Mouse (Mus musculus): ENCODE results near the gene Ssbp3.

GRCm38 (mm10) chr4:107083126-107083525 lies 172.6 kb downstream of the Ssbp3 start:
- TF ChIP-seq POLR2A (IDR thresholded peaks at IDR 0.05; ENCODE audit: low read depth, low read length) (no peak), CTCF (IDR thresholded peaks at IDR 0.05; ENCODE audit: borderline replicate concordance, insufficient read depth, low read length) (no peak)
